ENCODE assay signal across 8 mouse cellular contexts in the genomic region with DNA sequence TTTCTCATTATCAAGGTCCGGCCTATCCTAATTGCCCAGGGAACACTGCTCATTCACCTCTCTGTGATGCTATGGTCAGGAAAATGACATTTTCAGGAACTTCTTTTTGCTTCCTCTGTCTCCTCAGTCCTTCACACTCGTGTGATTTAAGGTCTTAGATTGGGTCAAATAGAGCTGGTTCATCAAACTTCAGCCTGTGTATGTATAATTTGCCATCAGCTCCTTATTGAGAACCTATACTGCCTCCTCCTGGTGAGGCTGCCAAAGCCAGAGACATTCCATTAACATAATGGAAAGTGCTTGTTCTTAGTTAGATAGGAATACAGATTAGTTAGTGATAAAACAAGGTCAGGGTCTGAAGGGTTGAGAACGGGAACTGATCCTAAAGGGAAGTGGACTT.
DNase-seq lines count a peak whose midpoint lies in the region; ATAC-seq and TF ChIP-seq lines count a peak whose summit lies in the region.
"Had no signal": no experiment of that assay in that cellular context is flagged by ENCODE, and none has a peak within 500 bp of the region (broad histone marks: within the 10 kb centered on the region; RNA-seq: fewer than 3 reads in every experiment).

No protein-coding gene starts in this region.

- no peak overlapping the region for H3K27ac ChIP-seq in intestine, postnatal 0 days (ENCODE audit: low read depth, low read length)
- H3K27ac ChIP-seq in intestine, embryonic 15.5 days: no peak overlapping the region

- no peak for ATAC-seq in intestine, postnatal 0 days
- no peak for ATAC-seq in intestine, embryonic 15.5 days

- no peak overlapping the region for H3K4me2 ChIP-seq in intestine, postnatal 0 days (replicated peaks; ENCODE audit: low read depth)
- H3K4me2 ChIP-seq in intestine, embryonic 15.5 days (replicated peaks): no peak overlapping the region

- no peaks in the 10 kb centered on the region for H3K27me3 ChIP-seq in intestine, postnatal 0 days (replicated peaks; ENCODE audit: control insufficient read depth, insufficient read depth, low read length)
- H3K27me3 ChIP-seq in intestine, embryonic 15.5 days (replicated peaks): no peaks in the 10 kb centered on the region
- H3K27me3 ChIP-seq in E14TG2a.4 (ENCODE audit: insufficient read depth, low read length): no peaks in the 10 kb centered on the region

- TF ChIP-seq CTCF in intestine, postnatal 0 days (IDR thresholded peaks at IDR 0.05; ENCODE audit: low read depth): peak; percentile 56
- peak; percentile 40 for TF ChIP-seq CTCF in E14TG2a.4 (conservative IDR thresholded peaks at IDR 0.05; ENCODE audit: low read length)

- H3K9ac ChIP-seq in intestine, postnatal 0 days (ENCODE audit: low read depth, low read length): no peak overlapping the region
- H3K9ac ChIP-seq in intestine, embryonic 15.5 days: no peak overlapping the region

- H3K36me3 ChIP-seq in intestine, postnatal 0 days (ENCODE audit: control insufficient read depth, insufficient read depth): no peaks in the 10 kb centered on the region
- no peaks in the 10 kb centered on the region for H3K36me3 ChIP-seq in intestine, embryonic 15.5 days
- no peaks in the 10 kb centered on the region for H3K36me3 ChIP-seq in E14TG2a.4 (ENCODE audit: insufficient read depth, low read length)

- H3K4me3 ChIP-seq in intestine, postnatal 0 days (ENCODE audit: low read depth, low read length): no peak overlapping the region
- H3K4me3 ChIP-seq in intestine, embryonic 15.5 days (replicated peaks): no peak overlapping the region
- no peak overlapping the region for H3K4me3 ChIP-seq in E14TG2a.4 (replicated peaks; ENCODE audit: low read length)

- no peaks in the 10 kb centered on the region for H3K4me1 ChIP-seq in intestine, postnatal 0 days (replicated peaks; ENCODE audit: control insufficient read depth, insufficient read depth, low read length)
- H3K4me1 ChIP-seq in intestine, embryonic 15.5 days (replicated peaks): no peaks in the 10 kb centered on the region
- H3K4me1 ChIP-seq in E14TG2a.4 (replicated peaks; ENCODE audit: low read depth, low read length): peaks cover 27% of the 10 kb centered on the region

- 83% methylated on average over 3 of the region's 3 CpGs for WGBS in intestine, postnatal 0 days
- 74% methylated on average over 3 of the region's 3 CpGs for WGBS in intestine, embryonic 15.5 days

- peak; percentile 57 for DNase-seq in ZHBTc4 (ENCODE audit: low read depth, low spot score)
- peak; percentile 58 for DNase-seq in mesoderm, embryonic 11.5 days (ENCODE audit: low read depth, low spot score)
- DNase-seq in right cerebral cortex, postnatal 25 days: no peak
- no peak for DNase-seq in heart, adult 9 months (ENCODE audit: low spot score in 2 of 2)
- DNase-seq: lung, adult 2 months had no signal

- no peaks in the 10 kb centered on the region for H3K9me3 ChIP-seq in intestine, postnatal 0 days (ENCODE audit: control insufficient read depth)
- H3K9me3 ChIP-seq in intestine, embryonic 15.5 days: no peaks in the 10 kb centered on the region
- H3K9me3 ChIP-seq in E14TG2a.4 (ENCODE audit: low read length): no peaks in the 10 kb centered on the region

Comparison
In these comparisons a context has a peak if more than half of its experiments do, and no peak if none do; other contexts are left out.
1. DNase-seq: peak in ZHBTc4 (single experiment) and mesoderm, embryonic 11.5 days (single experiment); none in right cerebral cortex, postnatal 25 days (single experiment) and heart, adult 9 months (0 of 2).